Mouse (Mus musculus): Measurements from ENCODE around the gene Tcf7.

GRCm38 (mm10) chr11:52252692-52253091, 30.1 kb downstream of the Tcf7 start:
- TF ChIP-seq CTCF (IDR thresholded peaks at IDR 0.05; ENCODE audit: borderline replicate concordance, extremely low read depth, insufficient read depth, insufficient read length) = no peak
- TF ChIP-seq POLR2A (IDR thresholded peaks at IDR 0.05; ENCODE audit: borderline replicate concordance, extremely low read depth, insufficient read depth, insufficient read length, poor library complexity, severe bottlenecking) = no peak

Measured in brain, embryonic 14.5 days (tissue).